Mouse (Mus musculus): Measurements from ENCODE around the gene Klc3.

Klc3 gene

GRCm38 (mm10) chr7:19358634-19359033 is 45.3 kb downstream of the Klc3 start:
- peak; percentile 46 for DNase-seq

GRCm38 (mm10) chr7:19357381-19358375 is 46.2 kb downstream of the Klc3 start:
- peak; percentile 53 for DNase-seq

DNA sequence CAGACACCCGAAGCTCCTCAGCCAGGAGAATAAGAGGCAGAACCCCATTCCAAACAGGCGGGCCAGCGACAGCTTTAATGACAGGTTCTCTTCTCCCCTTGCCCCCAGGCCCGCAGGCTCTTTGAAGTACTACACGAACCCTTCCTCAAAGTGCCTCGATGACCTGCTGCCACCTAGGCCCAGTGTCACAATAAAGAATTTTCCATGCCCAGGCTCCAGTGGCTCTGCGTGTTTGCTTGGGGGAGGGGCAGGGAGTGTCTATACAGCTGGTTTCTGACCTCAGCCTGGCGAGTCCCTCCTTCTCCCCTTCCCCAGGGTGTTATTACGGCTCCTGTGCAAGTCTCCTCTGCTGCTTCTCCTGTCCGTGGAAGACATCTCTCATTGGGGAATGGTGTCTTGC is 47.6 kb downstream of the Klc3 start:
- DNase-seq, result no peak

DNA sequence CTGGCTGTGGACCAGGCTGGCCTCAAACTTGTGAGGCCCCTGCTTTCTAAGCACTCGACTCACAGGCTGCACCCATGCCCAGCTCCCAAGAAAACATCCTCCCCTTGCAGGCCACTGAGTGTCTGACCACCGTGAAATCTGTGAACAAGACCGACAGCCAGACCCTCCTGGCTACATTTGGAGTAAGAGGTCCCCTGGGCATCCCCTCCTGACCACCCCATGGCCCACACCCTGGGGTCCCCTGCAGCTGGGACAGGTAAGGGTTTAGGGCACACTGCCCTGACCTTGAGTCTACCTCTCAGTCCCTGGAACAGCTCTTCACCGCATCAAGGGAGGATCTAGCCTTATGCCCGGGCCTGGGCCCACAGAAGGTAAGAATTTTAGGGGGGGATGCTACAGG is 48.9 kb downstream of the Klc3 start:
- DNase-seq, result no peak

DNA sequence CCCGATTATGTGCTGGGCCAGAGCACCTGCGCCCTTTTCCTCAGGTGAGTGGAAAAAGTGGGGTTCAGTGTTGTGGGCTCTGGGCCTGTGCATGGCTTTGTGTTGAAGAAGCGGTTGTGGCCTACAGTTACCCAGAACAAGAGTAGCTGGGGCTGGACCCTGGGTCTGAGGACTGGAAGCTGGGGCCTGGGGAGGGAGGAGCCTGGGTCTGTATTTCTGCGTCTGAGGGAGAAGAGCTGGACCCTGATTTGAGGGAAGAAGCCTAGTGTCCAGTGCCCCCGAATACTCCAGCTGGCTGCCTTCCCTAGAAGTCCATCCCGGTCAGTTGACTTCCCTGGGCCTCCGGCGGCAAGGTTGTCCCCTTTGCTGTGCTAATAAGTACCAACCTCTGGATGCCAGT is 53.7 kb downstream of the Klc3 start:
- no peak for DNase-seq

DNA sequence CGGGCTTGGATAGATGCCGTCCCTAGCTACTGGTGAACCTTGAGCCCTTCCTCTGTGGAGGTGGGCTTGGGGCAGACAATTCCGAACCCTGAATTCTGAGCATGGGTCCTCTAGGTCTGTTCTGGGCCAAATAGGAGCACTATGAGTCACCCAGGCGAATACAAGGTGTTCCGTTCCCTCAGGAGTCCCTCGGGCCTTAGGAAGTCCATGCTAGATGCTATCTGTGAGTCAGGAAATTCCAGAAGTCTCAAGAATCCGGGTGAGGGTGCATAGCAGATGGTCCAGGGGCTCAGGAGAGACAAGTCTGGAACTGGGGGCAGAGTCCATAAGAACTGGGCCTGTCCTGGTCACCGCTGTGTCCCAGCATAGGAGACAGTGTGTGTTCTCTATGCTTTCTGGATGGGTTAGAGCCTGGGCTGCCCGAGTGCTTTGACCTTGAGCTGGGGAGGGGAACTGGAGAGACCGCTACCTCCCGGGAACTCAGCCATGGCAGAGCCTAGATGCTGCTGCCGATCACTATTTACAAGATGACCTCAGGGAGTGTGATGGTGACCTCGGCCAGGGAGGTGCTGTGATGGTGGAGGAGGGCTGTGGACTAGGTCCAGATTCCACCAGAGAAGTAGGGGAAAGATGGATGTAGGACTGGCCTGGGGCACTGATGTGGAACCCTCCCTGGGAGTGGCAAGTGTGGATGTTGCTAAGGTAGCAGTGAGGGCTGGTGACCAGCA is 54.6 kb downstream of the Klc3 start:
- no peak for DNase-seq

DNA sequence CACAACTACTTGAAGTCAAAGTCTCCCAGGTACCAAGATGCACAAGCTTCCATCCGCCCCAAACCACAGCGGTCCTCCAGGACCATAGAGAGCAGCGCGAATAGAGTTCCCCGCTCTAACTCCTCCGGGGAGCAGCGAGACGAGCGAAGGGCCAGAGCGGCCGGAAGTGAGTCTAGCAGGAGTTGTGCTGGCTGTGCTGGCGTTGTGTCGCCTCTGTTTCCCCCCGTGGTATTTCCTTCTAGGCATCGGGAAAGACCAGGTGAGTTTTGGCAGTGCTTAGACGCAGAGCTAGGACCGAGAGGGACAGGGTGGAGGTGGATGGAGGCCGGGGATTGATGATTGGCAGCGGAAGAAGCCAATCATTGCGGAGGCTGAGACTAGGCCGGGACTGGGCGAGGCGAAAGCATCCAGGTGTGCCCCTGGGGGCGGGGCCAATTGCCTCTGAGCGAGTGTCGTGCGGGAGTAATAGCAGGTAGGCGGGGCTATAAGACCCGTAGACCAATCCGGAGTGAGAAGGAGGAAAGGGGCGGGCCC is 58.9 kb downstream of the Klc3 start:
- DNase-seq, result peak; percentile 98
